Mouse (Mus musculus) CH12.LX (cell line): ENCODE data around the gene Rasgef1a. TPM values are rescaled to one million over a fixed set of nuclear protein-coding genes. Genes with fewer than 3 reads are reported as not detected.

Experiments used
- DNase-seq: peaks from one replicate; pipeline ENCODE4 v3.0.0-alpha.2; 2013; ENCODE audit errors: extremely low read depth
- H3K27ac ChIP-seq: 2 replicates; pipeline ENCODE4 v1.5.1; 2012; ENCODE audit warnings: low read depth, mild to moderate bottlenecking, control low read depth, moderate library complexity; ENCODE audit not compliant: insufficient read depth
- H3K27me3 ChIP-seq: replicated peaks from 2 replicates; pipeline ENCODE3; 2012; ENCODE audit warnings: inconsistent platforms
- H3K36me3 ChIP-seq, 2 experiments: replicated peaks in 1 of 2; 2 replicates each; pipeline versions ENCODE3 to v1.6.1; 2012; ENCODE audit warnings: inconsistent platforms in 1 of 2, low read length in 1 of 2, mild to moderate bottlenecking in 1 of 2, mixed read lengths in 1 of 2, moderate library complexity in 1 of 2; ENCODE audit not compliant: control insufficient read depth in 1 of 2, insufficient read depth in 1 of 2
- H3K4me1 ChIP-seq, 2 experiments: 2 replicates each; pipeline ENCODE4 v1.6.1; 2012; ENCODE audit warnings: inconsistent platforms in 1 of 2, moderate library complexity in 1 of 2; ENCODE audit not compliant: insufficient read depth in 2 of 2, control insufficient read depth in 1 of 2
- H3K4me2 ChIP-seq: 2 replicates; pipeline ENCODE4 v1.6.1; 2012; ENCODE audit warnings: low read depth, mild to moderate bottlenecking, control low read depth; ENCODE audit not compliant: poor library complexity, insufficient read depth, severe bottlenecking
- H3K4me3 ChIP-seq, 3 experiments: fragments of 150-350 bp in 1 of 3; sonication (generic) in 1 of 3; replicated peaks in 1 of 3; 2 replicates each; pipeline versions ENCODE3 to v1.5.1; 2011 to 2012; ENCODE audit warnings: low read depth in 2 of 3, low read length in 2 of 3, mild to moderate bottlenecking in 2 of 3, moderate library complexity in 2 of 3, control low read depth in 1 of 3, improper control_type of control experiment in 1 of 3, inconsistent platforms in 1 of 3, mixed read lengths in 1 of 3; ENCODE audit not compliant: poor library complexity in 1 of 3
- H3K79me2 ChIP-seq: replicated peaks from 2 replicates; pipeline ENCODE4 v1.6.1; 2012; ENCODE audit warnings: mild to moderate bottlenecking, moderate library complexity; ENCODE audit not compliant: control insufficient read depth, poor library complexity, insufficient read depth, severe bottlenecking; ENCODE audit errors: extremely low read depth
- H3K9ac ChIP-seq: 2 replicates; pipeline ENCODE4 v1.6.1; 2012; ENCODE audit warnings: low read depth, mild to moderate bottlenecking, control low read depth, moderate library complexity; ENCODE audit not compliant: insufficient read depth
- H3K9me3 ChIP-seq: replicated peaks from 2 replicates; pipeline ENCODE3; 2012; ENCODE audit warnings: low read length, inconsistent platforms, mixed read lengths
- BHLHE40 ChIP-seq: IDR thresholded peaks from 2 replicates; pipeline ENCODE4 v1.6.1; 2011; ENCODE audit warnings: mild to moderate bottlenecking, low read depth, low read length, improper control_type of control experiment
- E2F4 ChIP-seq: IDR thresholded peaks from 2 replicates; pipeline ENCODE4 v1.6.1; 2011; ENCODE audit warnings: low read depth, low read length, improper control_type of control experiment; ENCODE audit not compliant: insufficient replicate concordance
- EP300 ChIP-seq: IDR thresholded peaks from 2 replicates; pipeline ENCODE4 v1.6.1; 2011; ENCODE audit warnings: low read length, improper control_type of control experiment
- ETS1 ChIP-seq: conservative IDR thresholded peaks from 2 replicates; pipeline ENCODE4 v1.6.1; 2012; ENCODE audit warnings: low read depth, mild to moderate bottlenecking, inconsistent platforms, low read length, improper control_type of control experiment, moderate library complexity
- IRF4 ChIP-seq: IDR thresholded peaks from 2 replicates; pipeline ENCODE4 v1.6.1; 2014; ENCODE audit warnings: low read depth, mild to moderate bottlenecking, inconsistent platforms, low read length, improper control_type of control experiment
- KAT2A ChIP-seq: IDR thresholded peaks from 2 replicates; pipeline ENCODE4 v1.6.1; 2012; ENCODE audit warnings: low read length, improper control_type of control experiment, inconsistent platforms; ENCODE audit not compliant: insufficient replicate concordance
- MAX ChIP-seq: IDR thresholded peaks from 2 replicates; pipeline ENCODE4 v1.6.1; 2011; ENCODE audit warnings: low read length, improper control_type of control experiment
- MEF2A ChIP-seq: IDR thresholded peaks from 2 replicates; pipeline ENCODE4 v1.6.1; 2014; ENCODE audit warnings: low read depth, mild to moderate bottlenecking, inconsistent platforms, low read length, improper control_type of control experiment, borderline replicate concordance
- MYC ChIP-seq: IDR thresholded peaks from 2 replicates; pipeline ENCODE4 v1.6.1; 2011; ENCODE audit warnings: low read depth, mild to moderate bottlenecking, improper control_type of control experiment, low read length
- POLR2A ChIP-seq: IDR thresholded peaks from 2 replicates; pipeline ENCODE4 v1.6.1; 2011; ENCODE audit warnings: low read depth, mild to moderate bottlenecking, improper control_type of control experiment, low read length
- POLR2AphosphoS2 ChIP-seq: IDR thresholded peaks from 2 replicates; pipeline ENCODE4 v1.6.1; 2011; ENCODE audit warnings: low read depth, low read length, improper control_type of control experiment
- SIN3A ChIP-seq: IDR thresholded peaks from 2 replicates; pipeline ENCODE4 v1.6.1; 2012; ENCODE audit warnings: low read length, improper control_type of control experiment, inconsistent platforms
- SMC3 ChIP-seq: IDR thresholded peaks from 2 replicates; pipeline ENCODE4 v1.6.1; 2011; ENCODE audit warnings: low read depth, low read length, improper control_type of control experiment
- UBTF ChIP-seq: IDR thresholded peaks from 2 replicates; pipeline ENCODE4 v1.6.1; 2012; ENCODE audit warnings: low read depth, mild to moderate bottlenecking, inconsistent platforms, low read length, improper control_type of control experiment, moderate library complexity
- USF2 ChIP-seq: conservative IDR thresholded peaks from 2 replicates; pipeline ENCODE4 v1.6.1; 2011; ENCODE audit warnings: low read depth, low read length, improper control_type of control experiment
- ZC3H11A ChIP-seq: IDR thresholded peaks from 2 replicates; pipeline ENCODE4 v1.6.1; 2012; ENCODE audit warnings: low read depth, mild to moderate bottlenecking, inconsistent platforms, low read length, improper control_type of control experiment
- ZKSCAN1 ChIP-seq: IDR thresholded peaks from 2 replicates; pipeline ENCODE4 v1.6.1; 2012; ENCODE audit warnings: low read depth, inconsistent platforms, low read length, improper control_type of control experiment, borderline replicate concordance
- dilution Hi-C: fragments of 300-500 bp; cut with MboI; formaldehyde crosslinking; loops from 2 replicates; pipeline ENCODE4 v1.14.3; 2020; ENCODE audit warnings: low sequenced_read_pairs; ENCODE audit not compliant: extremely low pct_unique_long_range_greater_than_20kb, extremely low pct_ligation_motif_present
- in situ Hi-C: fragments of 300-500 bp; cut with MboI; formaldehyde crosslinking; loops from 3 replicates; pipeline ENCODE4 v1.14.3; 2019; ENCODE audit warnings: low sequenced_read_pairs, low pct_ligation_motif_present, low pct_unique_long_range_greater_than_20kb, mixed read lengths
- polyA plus RNA-seq: library from polyadenylated mRNA; unstranded; fragments of >175 nt; gene quantifications from 2 replicates; pipeline ENCODE4 v1.2.1, GENCODE M21; 2012; ENCODE audit warnings: low read depth; ENCODE audit not compliant: insufficient read length
- total RNA-seq, 2 experiments: library from RNA; depleted of rRNA; stranded (reverse); fragments of 300-350 nt in 1 of 2; fragments of >200 nt in 1 of 2; gene quantifications; 2 replicates each; pipeline ENCODE4 v1.2.3; 2012 to 2014

Gene Rasgef1a
- total and polyA plus RNA-seq, 3 experiments, result 0.13 TPM; not detected in 2

DNA sequence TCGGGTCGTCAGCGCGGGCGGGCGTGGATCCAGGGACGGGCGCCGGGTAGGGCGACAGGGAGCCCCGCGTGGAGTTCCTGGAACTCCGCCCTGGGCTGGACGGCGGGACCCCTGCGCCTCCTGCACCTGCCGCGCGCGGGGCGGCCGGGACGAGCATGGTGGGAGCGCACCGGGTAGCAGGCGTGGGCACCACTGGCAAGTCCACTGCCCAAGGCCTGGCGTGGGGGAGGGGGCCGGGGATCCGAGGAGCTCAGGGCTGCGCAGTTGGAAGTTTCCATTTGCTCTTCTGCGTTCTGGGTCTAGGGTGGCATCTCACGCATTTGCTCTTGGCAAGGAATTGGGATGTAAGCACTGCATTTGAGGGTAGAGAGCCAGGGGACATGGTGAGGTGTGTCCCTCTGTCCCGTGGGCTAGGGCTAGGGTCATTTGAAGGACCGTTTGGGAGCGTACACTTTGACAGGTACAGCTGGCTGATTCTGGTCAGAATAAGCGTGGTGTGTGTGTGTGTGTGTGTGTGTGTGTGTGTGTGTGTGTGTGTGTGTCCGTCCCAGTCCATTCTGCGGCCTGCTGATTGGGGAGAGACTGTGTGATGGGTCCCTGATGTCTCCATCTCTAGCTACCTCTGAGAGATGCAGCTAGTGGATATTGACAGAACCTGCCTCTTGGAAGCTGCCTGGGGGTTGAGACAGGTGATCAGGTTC, 528 bp downstream of the Rasgef1a start:
- H3K79me2 ChIP-seq, result no peaks in the 10 kb centered on the region
- H3K27me3 ChIP-seq, result peaks cover 77% of the 10 kb centered on the region
- H3K9me3 ChIP-seq, result peaks cover 2% of the 10 kb centered on the region
- no peak overlapping the region for H3K27ac ChIP-seq
- no peaks in the 10 kb centered on the region for H3K36me3 ChIP-seq
- H3K4me1 ChIP-seq, result no peaks in the 10 kb centered on the region
- in situ Hi-C loops, result no loop called here
- dilution Hi-C loops, result no loop called here
- TF ChIP-seq POLR2AphosphoS2 (no peak), IRF4 (no peak), MYC (no peak), KAT2A (no peak), ETS1 (no peak), EP300 (no peak), BHLHE40 (no peak), ZKSCAN1 (no peak), USF2 (no peak), SMC3 (no peak), E2F4 (no peak), POLR2A (no peak), ZC3H11A (no peak), MEF2A (no peak), MAX (no peak)
- no peak overlapping the region for H3K9ac ChIP-seq
- no peak overlapping the region for H3K4me3 ChIP-seq
- no peak for DNase-seq
- H3K4me2 ChIP-seq, result no peak overlapping the region

DNA sequence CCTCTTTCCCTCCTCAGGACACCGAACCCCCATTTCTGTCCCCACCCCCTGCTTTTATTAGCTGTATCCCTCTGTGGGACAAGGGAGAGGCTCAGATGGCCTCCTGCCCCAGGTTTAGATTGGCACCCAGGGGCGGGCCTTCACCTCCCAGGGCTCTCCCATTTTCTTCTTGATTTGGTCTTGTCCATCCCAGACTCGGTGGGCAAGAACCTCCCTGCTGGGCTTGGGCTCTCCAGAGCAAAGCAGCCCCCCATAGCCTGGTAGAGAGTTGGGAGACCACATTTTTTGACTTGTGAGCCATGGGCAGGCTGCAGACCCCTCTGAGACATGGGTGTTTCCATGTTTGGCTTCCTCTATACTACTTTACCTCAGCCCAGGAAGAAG, 1.1 kb downstream of the Rasgef1a start:
- TF ChIP-seq UBTF, result no peak
- no peak for TF ChIP-seq ZKSCAN1
- no peak for TF ChIP-seq SIN3A
- Histone ChIP-seq H3K36me3 (no peaks in the 10 kb centered on the region), H3K4me2 (no peak overlapping the region), H3K27ac (no peak overlapping the region), H3K4me3 (no peak overlapping the region), H3K27me3 (peaks cover 77% of the 10 kb centered on the region), H3K79me2 (no peaks in the 10 kb centered on the region), H3K4me1 (no peaks in the 10 kb centered on the region), H3K9ac (no peak overlapping the region), H3K9me3 (no peaks in the 10 kb centered on the region)
- DNase-seq, result no peak
- in situ Hi-C loops, result no loop called here
- dilution Hi-C loops, result no loop called here
